ENCODE assay signal across 8 mouse cellular contexts in genomic region chr15:84446997-84447396, GRCm38 (mm10). TPM values are rescaled to one million over a fixed set of nuclear protein-coding genes. Genes with fewer than 3 reads are reported as not detected.
A peak's percentile ranks its signal among the peaks of the same experiment; 100 is the strongest.
DNase-seq lines count a peak whose midpoint lies in the region; ATAC-seq and TF ChIP-seq lines count a peak whose summit lies in the region.

Gene Shisal1, minus strand, starts transcription at chr15:84447097.

- peak within 1 kb of the TSS; percentile 70 for H3K27ac ChIP-seq in heart, embryonic 10.5 days
- H3K27ac ChIP-seq in hindbrain, embryonic 10.5 days, result peak within 1 kb of the TSS; percentile 92
- H3K27ac ChIP-seq in liver, embryonic 11.5 days (ENCODE audit: low read depth, low read length), result no peak within 1 kb of the TSS

- no peak for TF ChIP-seq CTCF in E14TG2a.4 (conservative IDR thresholded peaks at IDR 0.05; ENCODE audit: low read length)

- intact Hi-C loops in heart, postnatal 25 days (cut with DNase I), result loop anchor here (5.0 kb wide), 1 partner anchor 145 kb away; no protein-coding TSS in a partner anchor

- peaks cover 46% of the 10 kb centered on the region for H3K4me1 ChIP-seq in heart, embryonic 10.5 days
- H3K4me1 ChIP-seq in E14TG2a.4 (replicated peaks; ENCODE audit: low read depth, low read length), result peaks cover 39% of the 10 kb centered on the region
- H3K4me1 ChIP-seq in hindbrain, embryonic 10.5 days (replicated peaks), result peaks cover 77% of the 10 kb centered on the region
- H3K4me1 ChIP-seq in liver, embryonic 11.5 days (replicated peaks; ENCODE audit: control insufficient read depth, insufficient read depth, low read length), result peaks cover 3% of the 10 kb centered on the region; the same call in 1 of the 2 replicates

- peaks cover 85% of the 10 kb centered on the region for H3K27me3 ChIP-seq in heart, embryonic 10.5 days (ENCODE audit: insufficient read depth, poor library complexity, severe bottlenecking)
- H3K27me3 ChIP-seq in E14TG2a.4 (ENCODE audit: insufficient read depth, low read length), result peaks cover 90% of the 10 kb centered on the region
- H3K27me3 ChIP-seq in hindbrain, embryonic 10.5 days (ENCODE audit: insufficient read depth, poor library complexity, severe bottlenecking), result peaks cover 99% of the 10 kb centered on the region
- peaks cover 77% of the 10 kb centered on the region for H3K27me3 ChIP-seq in liver, embryonic 11.5 days (replicated peaks; ENCODE audit: control insufficient read depth, insufficient read depth, low read length)

- WGBS in heart, embryonic 10.5 days, result 17% methylated on average over 9 of the region's 9 CpGs
- 13% methylated on average over 9 of the region's 9 CpGs for WGBS in hindbrain, embryonic 10.5 days
- 11% methylated on average over 9 of the region's 9 CpGs for whole genome bisulfite sequencing in liver, embryonic 11.5 days

- H3K4me3 ChIP-seq in heart, embryonic 10.5 days, result peak within 1 kb of the TSS; percentile 73
- H3K4me3 ChIP-seq in E14TG2a.4 (replicated peaks; ENCODE audit: low read length), result peak within 1 kb of the TSS; percentile 67
- H3K4me3 ChIP-seq in hindbrain, embryonic 10.5 days, result peak within 1 kb of the TSS; percentile 63
- H3K4me3 ChIP-seq in liver, embryonic 11.5 days (ENCODE audit: low read depth, low read length), result peak within 1 kb of the TSS; percentile 51

- no peak for ATAC-seq in liver, embryonic 11.5 days (replicated peaks; ENCODE audit: low FRiP score)

- no peak for DNase-seq in heart, embryonic 10.5 days (ENCODE audit: low spot score)
- DNase-seq in heart, postnatal 25 days (ENCODE audit: low spot score), result no peak
- no peak for DNase-seq in hindbrain, embryonic 10.5 days (ENCODE audit: low spot score)
- no peak for DNase-seq in liver, embryonic 11.5 days (ENCODE audit: low spot score)
- DNase-seq in right cerebral cortex, postnatal 25 days, result no peak
- DNase-seq in c-Kit-positive CD71-positive TER-119-positive erythroid progenitor cells, embryonic 14.5 days (ENCODE audit: low spot score), result no peak
- no peak for DNase-seq in embryo, embryonic 9.5 days (ENCODE audit: extremely low spot score)

- no peak within 1 kb of the TSS for H3K9ac ChIP-seq in liver, embryonic 11.5 days (ENCODE audit: low read depth, low read length)

- no peaks in the 10 kb centered on the region for H3K36me3 ChIP-seq in heart, embryonic 10.5 days
- H3K36me3 ChIP-seq in E14TG2a.4 (ENCODE audit: insufficient read depth, low read length), result no peaks in the 10 kb centered on the region
- no peaks in the 10 kb centered on the region for H3K36me3 ChIP-seq in hindbrain, embryonic 10.5 days
- no peaks in the 10 kb centered on the region for H3K36me3 ChIP-seq in liver, embryonic 11.5 days (ENCODE audit: control insufficient read depth, insufficient read depth, low read length)

- H3K4me2 ChIP-seq in liver, embryonic 11.5 days, result peak within 1 kb of the TSS; percentile 71

- no peaks in the 10 kb centered on the region for H3K9me3 ChIP-seq in heart, embryonic 10.5 days
- H3K9me3 ChIP-seq in E14TG2a.4 (ENCODE audit: low read length), result peaks cover 9% of the 10 kb centered on the region; the same call in 1 of the 2 replicates
- no peaks in the 10 kb centered on the region for H3K9me3 ChIP-seq in hindbrain, embryonic 10.5 days
- H3K9me3 ChIP-seq in liver, embryonic 11.5 days (ENCODE audit: control insufficient read depth, low read length), result no peaks in the 10 kb centered on the region

RNA-seq across cellular contexts. Expression of gene Shisal1, which starts in this region (rescaled TPM):
- polyA plus RNA-seq in heart, embryonic 10.5 days (2016; fragmentation: Nextera tagmentation; extraction: Ambion mirVana), result 0.30 and 0.40 TPM in 2 replicates
- total RNA-seq in heart, postnatal 25 days (2021), result 1 to 10 TPM in 1 of 2 experiments, under 1 TPM in 1; 0.75 to 2.4 TPM
- 4.0 and 5.2 TPM in 2 replicates for polyA plus RNA-seq in hindbrain, embryonic 10.5 days (2016; fragmentation: Nextera tagmentation; extraction: Ambion mirVana)
- polyA plus RNA-seq in liver, embryonic 11.5 days (2014; fragmentation: Nextera tagmentation; extraction: Ambion mirVana), result 0.25 and 0.51 TPM in 2 replicates
